Mouse (Mus musculus) small intestine, adult 2 months (tissue): ENCODE data around the gene Tppp2. TPM values are rescaled to one million over a fixed set of nuclear protein-coding genes. Genes with fewer than 3 reads are reported as not detected.

Source experiments
- H3K27ac ChIP-seq: fragments of 200-500 bp; 2 replicates; pipeline ENCODE4 v1.5.1; 2012; ENCODE audit warnings: low read depth, low read length, control low read depth, inconsistent platforms; ENCODE audit not compliant: insufficient read depth
- H3K27me3 ChIP-seq: fragments of 200-500 bp; 2 replicates; pipeline ENCODE4 v1.6.1; 2012; ENCODE audit warnings: mild to moderate bottlenecking, moderate library complexity, low read length, inconsistent platforms; ENCODE audit not compliant: control insufficient read depth, insufficient read depth
- H3K36me3 ChIP-seq: fragments of 200-500 bp; 2 replicates; pipeline ENCODE4 v1.6.1; 2012; ENCODE audit warnings: mild to moderate bottlenecking, low read length, control low read depth, inconsistent platforms; ENCODE audit not compliant: control insufficient read depth, insufficient read depth
- H3K4me1 ChIP-seq: fragments of 200-500 bp; 2 replicates; pipeline ENCODE4 v1.6.1; 2012; ENCODE audit warnings: low read length, inconsistent platforms, mixed read lengths; ENCODE audit not compliant: control insufficient read depth, insufficient read depth, insufficient read length
- H3K4me3 ChIP-seq: fragments of 200-500 bp; 2 replicates; pipeline ENCODE4 v1.5.1; 2012; ENCODE audit warnings: low read depth, mild to moderate bottlenecking, control low read depth, inconsistent platforms, low read length, moderate library complexity
- CTCF ChIP-seq: fragments of 200-500 bp; IDR thresholded peaks from 2 replicates; pipeline ENCODE4 v1.5.1; 2012; ENCODE audit warnings: low read depth, mild to moderate bottlenecking, control low read depth, inconsistent platforms, low read length, moderate library complexity, mixed read lengths; ENCODE audit not compliant: insufficient replicate concordance, insufficient read length; ENCODE audit errors: extremely low read depth
- POLR2A ChIP-seq: fragments of 200-500 bp; IDR thresholded peaks from 2 replicates; pipeline ENCODE4 v1.6.1; 2012; ENCODE audit warnings: low read depth, mild to moderate bottlenecking, control low read depth, inconsistent platforms, low read length, moderate library complexity
- WGBS: fragments of 180-500 bp; shearing (Covaris S2); methylation state at CpG from one replicate; pipeline ENCODE4 v1.1.7; 2018; 5-methylcytosine and 5-hydroxymethylcytosine counted together
- polyA plus RNA-seq: library from polyadenylated mRNA; depleted of rRNA; stranded (reverse); fragments of >200 nt; gene quantifications from 2 replicates; pipeline ENCODE4 v1.2.3, GENCODE M21; 2012

Tppp2 gene
- polyA plus RNA-seq, 1 experiment: not detected

DNA sequence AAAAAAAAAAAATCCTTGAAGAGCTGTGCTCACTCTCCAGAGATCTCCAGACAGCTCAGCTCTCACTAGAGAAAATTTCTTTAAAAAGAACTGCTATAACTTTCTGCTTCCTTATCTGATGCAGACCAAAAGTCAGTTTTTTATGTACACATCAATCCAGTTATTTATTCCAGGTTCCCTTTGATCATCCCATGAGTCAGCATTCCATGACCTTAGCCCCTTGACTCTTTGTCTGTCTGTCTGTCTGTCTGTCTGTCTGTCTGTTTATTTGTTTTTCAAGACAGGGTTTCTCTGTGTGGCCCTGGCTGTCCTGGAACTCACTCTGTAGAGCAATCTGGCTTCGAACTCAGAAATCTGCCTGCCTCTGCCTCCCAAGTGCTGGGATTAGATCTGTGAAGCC lies 18.9 kb upstream of the Tppp2 start:
- 91% methylated on average over 1 of the region's 1 CpGs for WGBS
- Histone ChIP-seq H3K27me3 (no peaks in the 10 kb centered on the region), H3K4me3 (no peak overlapping the region), H3K27ac (no peak overlapping the region), H3K36me3 (no peaks in the 10 kb centered on the region), H3K4me1 (no peaks in the 10 kb centered on the region)
- no peak for TF ChIP-seq POLR2A
- no peak for TF ChIP-seq CTCF

DNA sequence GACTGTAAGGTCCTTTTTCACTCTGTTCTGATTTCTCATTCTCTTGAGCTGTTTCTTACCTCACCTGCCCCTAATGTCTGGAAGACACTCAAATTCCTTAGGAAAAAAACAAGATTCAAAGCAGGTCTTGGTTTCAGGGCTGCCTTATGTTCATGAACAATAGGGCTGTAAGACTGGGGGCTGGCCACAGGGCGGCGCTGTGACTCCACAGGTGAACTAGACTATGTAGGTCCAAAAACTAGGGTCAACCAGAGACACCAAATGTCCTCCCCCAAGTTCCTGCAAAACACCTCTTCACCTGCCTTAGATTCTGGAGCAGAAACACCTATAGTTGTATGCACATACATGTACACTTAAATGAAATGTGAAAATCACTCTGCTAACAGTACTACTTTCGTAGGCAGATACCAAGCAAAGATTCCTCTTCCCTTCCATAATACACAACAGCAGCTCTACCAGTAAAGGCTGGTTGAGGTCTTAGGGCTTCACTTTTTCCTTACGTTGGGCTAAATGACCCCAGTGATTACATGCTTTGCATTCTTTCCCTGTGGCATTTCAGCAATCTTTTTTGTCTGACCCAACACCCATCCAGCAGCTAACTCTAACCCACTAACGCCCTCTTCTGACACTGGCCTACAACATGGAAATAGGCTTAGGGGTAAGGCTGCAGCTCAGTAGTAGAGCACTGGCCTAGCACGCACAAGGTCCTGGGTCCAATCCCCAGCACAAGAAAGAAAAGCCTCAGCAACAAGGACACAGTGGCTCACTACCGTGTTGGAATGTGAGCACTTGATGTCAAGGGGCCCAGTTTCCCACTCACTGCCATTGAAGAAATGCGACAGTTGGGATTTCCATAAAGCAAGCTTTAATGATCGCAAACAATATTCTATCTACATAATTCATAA lies 15.2 kb upstream of the Tppp2 start:
- Histone ChIP-seq H3K4me3 (no peak overlapping the region), H3K4me1 (no peaks in the 10 kb centered on the region), H3K27me3 (no peaks in the 10 kb centered on the region), H3K27ac (no peak overlapping the region), H3K36me3 (peaks cover 4% of the 10 kb centered on the region; the same call in 1 of the 2 replicates)
- 67% methylated on average over 9 of the region's 9 CpGs for WGBS
- TF ChIP-seq POLR2A (no peak), CTCF (peak; percentile 96; the same call in 1 of the 2 replicates)

DNA sequence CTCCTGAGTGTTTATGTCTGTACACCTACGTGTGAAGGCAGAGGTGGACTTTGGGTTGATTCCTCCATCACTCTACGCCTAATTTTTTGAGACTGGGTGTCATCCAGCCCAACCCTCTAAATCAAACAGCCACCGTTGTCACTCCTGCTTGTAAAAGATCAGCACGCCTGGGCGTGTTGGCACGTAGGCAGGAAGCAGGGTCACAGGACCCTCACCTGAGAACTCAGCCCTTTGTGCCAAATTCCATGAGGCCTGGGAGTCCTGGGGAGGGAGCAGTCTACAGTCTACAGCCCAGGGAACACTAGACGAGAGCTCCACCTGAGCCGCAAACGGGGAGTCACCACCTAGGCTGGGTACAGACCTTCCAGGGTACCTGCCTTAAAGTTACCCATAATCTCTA lies 14.4 kb upstream of the Tppp2 start:
- 63% methylated on average over 9 of the region's 9 CpGs for WGBS
- no peak for TF ChIP-seq POLR2A
- TF ChIP-seq CTCF: no peak
- Histone ChIP-seq H3K4me3 (no peak overlapping the region), H3K36me3 (peaks cover 5% of the 10 kb centered on the region; the same call in 1 of the 2 replicates), H3K27ac (no peak overlapping the region), H3K27me3 (no peaks in the 10 kb centered on the region), H3K4me1 (no peaks in the 10 kb centered on the region)

DNA sequence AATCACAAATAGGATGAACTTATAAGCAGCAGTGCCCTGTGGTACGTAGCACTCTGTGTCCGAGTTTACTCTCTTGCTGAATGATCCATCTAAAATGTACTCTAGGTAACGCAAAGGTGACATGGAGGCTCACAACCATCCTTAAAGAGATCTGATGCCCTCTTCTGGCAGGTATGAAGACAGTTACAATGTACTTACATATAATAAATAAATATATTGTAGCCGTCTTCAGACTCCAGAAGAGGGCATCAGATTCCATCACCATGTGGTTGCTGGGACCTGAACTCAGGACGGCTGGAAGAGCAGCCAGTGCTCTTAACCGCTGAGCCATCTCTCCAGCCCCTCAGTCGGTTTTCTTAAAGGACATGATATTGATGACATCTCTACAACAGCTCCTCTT lies 13.5 kb upstream of the Tppp2 start:
- no peak for TF ChIP-seq CTCF
- no peak for TF ChIP-seq POLR2A

DNA sequence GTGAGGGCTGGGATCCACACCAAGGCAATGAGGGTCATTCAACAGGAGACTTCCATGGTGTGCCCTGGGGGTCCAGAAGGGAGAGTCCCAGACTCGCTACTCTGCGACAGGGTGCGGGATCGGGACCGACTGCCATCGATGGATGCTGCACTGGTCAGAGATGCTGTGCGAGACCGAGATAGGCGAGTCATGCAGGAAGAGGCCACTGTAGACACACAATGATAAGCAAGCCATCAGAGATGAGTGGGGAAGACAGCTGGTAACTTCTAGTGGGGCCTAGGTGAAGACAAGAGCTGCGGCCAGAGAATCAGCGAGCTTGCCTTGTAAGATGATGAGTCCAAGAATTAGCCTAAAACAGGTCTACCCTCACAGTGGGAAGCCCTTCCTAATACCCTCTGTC lies 12.1 kb upstream of the Tppp2 start:
- no peak overlapping the region for H3K4me3 ChIP-seq
- 91% methylated on average over 11 of the region's 11 CpGs for WGBS
- H3K27me3 ChIP-seq: no peaks in the 10 kb centered on the region
- TF ChIP-seq POLR2A: no peak
- TF ChIP-seq CTCF: no peak
- peaks cover 5% of the 10 kb centered on the region; the same call in 1 of the 2 replicates for H3K36me3 ChIP-seq
- no peak overlapping the region for H3K27ac ChIP-seq
- H3K4me1 ChIP-seq: no peaks in the 10 kb centered on the region

More for the DNA sequence above, 13.5 kb upstream of the Tppp2 start:
- Histone ChIP-seq H3K27me3 (no peaks in the 10 kb centered on the region), H3K27ac (no peak overlapping the region), H3K36me3 (peaks cover 5% of the 10 kb centered on the region; the same call in 1 of the 2 replicates), H3K4me1 (no peaks in the 10 kb centered on the region), H3K4me3 (no peak overlapping the region)
- 59% methylated on average over 7 of the region's 7 CpGs for WGBS

DNA sequence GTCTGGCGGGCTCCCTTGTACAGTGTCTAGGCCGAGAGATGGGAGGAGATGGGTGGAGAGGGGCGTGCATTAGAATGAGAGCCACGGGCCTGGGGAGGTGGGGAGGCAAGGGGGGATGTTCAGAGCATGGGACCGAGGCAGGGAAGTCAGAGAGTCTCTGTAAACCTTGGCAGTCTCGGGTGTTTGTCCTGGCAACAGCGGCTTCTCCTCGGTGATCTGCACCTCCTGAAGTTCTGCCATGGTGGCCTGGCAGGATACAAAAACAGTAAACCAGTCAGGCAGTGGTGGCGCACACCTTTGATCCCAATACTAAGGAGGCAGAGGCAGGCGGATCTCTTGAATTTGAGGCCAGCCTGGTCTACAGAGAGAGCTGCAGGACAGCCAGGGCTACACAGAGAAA lies 6.9 kb upstream of the Tppp2 start:
- 86% methylated on average over 10 of the region's 10 CpGs for WGBS
- no peaks in the 10 kb centered on the region for H3K27me3 ChIP-seq
- H3K4me3 ChIP-seq: no peak overlapping the region
- peaks cover 4% of the 10 kb centered on the region; the same call in 1 of the 2 replicates for H3K36me3 ChIP-seq
- peaks cover 11% of the 10 kb centered on the region for H3K4me1 ChIP-seq
- no peak for TF ChIP-seq CTCF
- TF ChIP-seq POLR2A: no peak
- no peak overlapping the region for H3K27ac ChIP-seq

DNA sequence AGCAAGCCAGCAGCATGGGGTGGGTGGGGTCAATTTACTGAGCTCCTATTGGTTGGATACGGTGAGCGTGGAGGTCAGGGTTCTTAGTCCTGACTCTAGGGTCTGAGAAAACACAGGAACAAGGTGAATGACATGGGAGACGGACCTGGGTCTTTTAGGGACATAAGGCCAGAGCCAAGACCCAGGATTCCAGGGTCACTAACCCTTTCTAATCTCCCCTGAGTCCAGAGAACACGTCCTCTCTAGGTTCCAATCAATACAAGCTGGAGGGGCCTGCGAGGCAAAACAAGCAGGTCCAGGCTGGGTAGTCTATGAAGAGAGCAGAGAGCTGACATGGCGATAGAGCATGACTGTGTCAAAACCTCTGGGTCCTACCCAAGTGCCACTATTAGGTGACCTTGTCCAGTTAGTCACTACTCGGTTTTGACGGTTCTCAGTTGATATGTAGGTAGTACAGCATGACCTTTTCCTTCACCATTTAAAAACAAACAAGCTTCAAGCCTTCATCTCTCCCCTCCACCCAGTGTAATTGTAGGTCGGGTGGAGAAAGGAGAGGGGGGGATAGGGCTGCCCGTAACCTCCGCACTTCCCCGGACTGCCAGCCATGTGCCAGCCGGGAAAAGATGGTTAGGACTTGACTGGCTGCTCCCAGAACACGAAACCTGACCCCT lies 5.7 kb upstream of the Tppp2 start:
- Histone ChIP-seq H3K4me3 (peak overlapping the region; percentile 85), H3K27ac (peak overlapping the region; percentile 12; the same call in 1 of the 2 replicates), H3K27me3 (no peaks in the 10 kb centered on the region), H3K4me1 (peaks cover 11% of the 10 kb centered on the region), H3K36me3 (peaks cover 4% of the 10 kb centered on the region; the same call in 1 of the 2 replicates)
- TF ChIP-seq POLR2A: no peak
- TF ChIP-seq CTCF: no peak
- 8% methylated on average over 14 of the region's 14 CpGs for WGBS
